Mouse (Mus musculus) heart, adult 2 months (tissue): ENCODE measurements around the gene Rad51d.

Source experiments
- CTCF ChIP-seq: fragments of 200-600 bp; IDR thresholded peaks from 2 replicates; pipeline ENCODE4 v1.8.1; 2022; ENCODE audit warnings: antibody characterized with exemption, mild to moderate bottlenecking, moderate library complexity
- POLR2A ChIP-seq: fragments of 200-500 bp; IDR thresholded peaks from 2 replicates; pipeline ENCODE4 v1.6.1; 2011; ENCODE audit warnings: mild to moderate bottlenecking, low read depth, low read length, control low read depth; ENCODE audit not compliant: insufficient read depth

DNA sequence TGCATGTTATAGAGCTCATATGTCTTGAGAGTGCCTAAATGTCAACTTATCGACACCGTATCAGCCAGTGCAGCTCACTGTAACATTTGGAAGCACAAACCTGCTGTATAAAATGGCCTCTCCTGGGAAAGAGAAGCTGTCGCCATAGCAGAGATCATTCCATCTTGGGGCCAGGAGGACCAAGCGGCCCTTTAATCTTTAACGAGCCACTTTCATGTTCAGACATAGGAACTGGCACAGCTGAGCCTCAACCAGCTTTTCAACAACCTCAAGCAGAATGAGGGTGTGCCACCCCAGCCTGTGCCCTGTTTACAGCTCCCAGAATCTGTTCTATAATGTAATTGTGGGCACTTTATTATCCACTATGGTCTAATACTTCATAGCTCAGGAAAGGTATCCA is 40.2 kb downstream of the Rad51d start:
- TF ChIP-seq POLR2A (no peak), CTCF (no peak)
